Mouse (Mus musculus) cortical plate, adult 2 months (tissue): ENCODE data around the gene Rwdd3.

ENCODE experiments used
- CTCF ChIP-seq: fragments of 200-500 bp; IDR thresholded peaks from 2 replicates; pipeline ENCODE4 v1.5.1; 2011; ENCODE audit warnings: mild to moderate bottlenecking, control low read depth, low read length; ENCODE audit not compliant: insufficient read depth; ENCODE audit errors: extremely low read depth
- POLR2A ChIP-seq: fragments of 200-500 bp; IDR thresholded peaks from 2 replicates; pipeline ENCODE4 v1.6.1; 2011; ENCODE audit warnings: mild to moderate bottlenecking, low read length, control low read depth; ENCODE audit not compliant: insufficient read depth; ENCODE audit errors: extremely low read depth

- TF ChIP-seq CTCF = no peak
- no peak for TF ChIP-seq POLR2A
These were observed 13.8 kb downstream of the Rwdd3 start for GRCm38 (mm10) chr3:121157546-121158330.
